Mouse (Mus musculus) G1E (cell line): ENCODE data around the gene Hps4.

Source experiments
- CTCF ChIP-seq: IDR thresholded peaks from 2 replicates; pipeline ENCODE4 v1.5.1; 2012; ENCODE audit warnings: low read depth, low read length, inconsistent platforms, mixed read lengths
- GATA1 ChIP-seq: IDR thresholded peaks from 2 replicates; pipeline ENCODE4 v1.6.1; 2012; ENCODE audit warnings: borderline replicate concordance, low read length, inconsistent platforms, mixed read lengths
- GATA2 ChIP-seq: IDR thresholded peaks from 2 replicates; pipeline ENCODE4 v1.6.1; 2012; ENCODE audit warnings: low read depth, low read length, inconsistent platforms, borderline replicate concordance
- POLR2AphosphoS5 ChIP-seq: IDR thresholded peaks from 2 replicates; pipeline ENCODE4 v1.6.1; 2012; ENCODE audit warnings: low read depth, low read length, inconsistent platforms; ENCODE audit not compliant: insufficient replicate concordance

DNA sequence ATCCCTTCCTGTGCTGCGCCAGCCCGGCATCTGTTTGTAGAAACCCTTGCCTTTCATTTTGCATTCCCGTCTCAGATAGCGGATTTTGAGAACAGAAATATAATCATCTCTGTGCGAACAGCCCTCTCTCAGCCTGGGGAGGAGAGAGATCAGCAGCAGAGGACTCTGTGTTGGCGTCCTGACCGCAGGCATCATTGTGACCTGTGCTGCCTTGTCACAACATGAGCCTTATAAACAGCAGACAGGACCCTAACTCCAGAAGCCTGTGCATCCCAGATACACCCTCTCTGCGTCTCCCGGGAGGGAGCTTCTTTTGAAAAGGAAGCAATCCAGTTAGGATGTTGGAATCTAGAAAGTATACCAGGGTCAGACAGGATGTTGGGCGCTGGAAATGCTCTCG lies 68.2 kb downstream of the Hps4 start:
- TF ChIP-seq CTCF (no peak), GATA1 (no peak), POLR2AphosphoS5 (no peak), GATA2 (no peak)
